Mouse (Mus musculus) testis, adult 2 months (tissue): ENCODE measurements around the gene Tmem202. TPM values are rescaled to one million over a fixed set of nuclear protein-coding genes. Genes with fewer than 3 reads are reported as not detected.

ENCODE experiments used
- H3K27ac ChIP-seq: fragments of 200-500 bp; 2 replicates; pipeline ENCODE4 v1.5.1; 2012; ENCODE audit warnings: low read depth, low read length; ENCODE audit not compliant: control insufficient read depth, insufficient read depth
- H3K27me3 ChIP-seq: fragments of 200-500 bp; 2 replicates; pipeline ENCODE4 v1.6.1; 2012; ENCODE audit warnings: mild to moderate bottlenecking, low read length, moderate library complexity; ENCODE audit not compliant: control insufficient read depth, insufficient read depth
- H3K36me3 ChIP-seq: fragments of 200-500 bp; 2 replicates; pipeline ENCODE4 v1.6.1; 2012; ENCODE audit warnings: mild to moderate bottlenecking, low read length; ENCODE audit not compliant: control insufficient read depth, insufficient read depth
- H3K4me1 ChIP-seq: fragments of 200-500 bp; 2 replicates; pipeline ENCODE4 v1.6.1; 2012; ENCODE audit warnings: low read length; ENCODE audit not compliant: control insufficient read depth, insufficient read depth
- H3K4me3 ChIP-seq: fragments of 200-500 bp; 2 replicates; pipeline ENCODE4 v1.5.1; 2012; ENCODE audit warnings: low read depth, mild to moderate bottlenecking, low read length, moderate library complexity, mixed read lengths; ENCODE audit not compliant: control insufficient read depth
- CTCF ChIP-seq: fragments of 200-500 bp; IDR thresholded peaks from 2 replicates; pipeline ENCODE4 v1.5.1; 2012; ENCODE audit warnings: low read depth, mild to moderate bottlenecking, inconsistent platforms, low read length, moderate library complexity; ENCODE audit not compliant: control insufficient read depth, insufficient read depth, insufficient replicate concordance
- POLR2A ChIP-seq: fragments of 200-500 bp; IDR thresholded peaks from 2 replicates; pipeline ENCODE4 v1.6.1; 2012; ENCODE audit warnings: low read depth, mild to moderate bottlenecking, inconsistent platforms, low read length, moderate library complexity; ENCODE audit not compliant: control insufficient read depth
- polyA plus RNA-seq: library from polyadenylated mRNA; depleted of rRNA; stranded (reverse); fragments of >200 nt; gene quantifications from 2 replicates; pipeline ENCODE4 v1.2.3, GENCODE M21; 2012; rRNA removed

Gene Tmem202
- polyA plus RNA-seq, 1 experiment: 71.6 TPM

- Histone ChIP-seq H3K36me3 (0 out of 2 replicates have a peak, but pooled peaks cover 2% of the 10 kb centered on the region), H3K27me3 (no peaks in the 10 kb centered on the region), H3K27ac (no peak overlapping the region), H3K4me1 (peaks cover 3% of the 10 kb centered on the region; the same call in 1 of the 2 replicates), H3K4me3 (peak overlapping the region; percentile 95)
- no peak for TF ChIP-seq CTCF
- no peak for TF ChIP-seq POLR2A
These were observed 54.9 kb downstream of the Tmem202 start for GRCm38 (mm10) chr9:59484760-59485159.

GRCm38 (mm10) chr9:59482419-59482818, 57.2 kb downstream of the Tmem202 start:
- Histone ChIP-seq H3K4me1 (peaks cover 3% of the 10 kb centered on the region; the same call in 1 of the 2 replicates), H3K36me3 (0 out of 2 replicates have a peak, but pooled peaks cover 2% of the 10 kb centered on the region), H3K27me3 (no peaks in the 10 kb centered on the region), H3K4me3 (no peak overlapping the region; the same call in none of the 2 replicates), H3K27ac (no peak overlapping the region)
- TF ChIP-seq POLR2A: no peak
- TF ChIP-seq CTCF: peak; percentile 8; the same call in 1 of the 2 replicates

DNA sequence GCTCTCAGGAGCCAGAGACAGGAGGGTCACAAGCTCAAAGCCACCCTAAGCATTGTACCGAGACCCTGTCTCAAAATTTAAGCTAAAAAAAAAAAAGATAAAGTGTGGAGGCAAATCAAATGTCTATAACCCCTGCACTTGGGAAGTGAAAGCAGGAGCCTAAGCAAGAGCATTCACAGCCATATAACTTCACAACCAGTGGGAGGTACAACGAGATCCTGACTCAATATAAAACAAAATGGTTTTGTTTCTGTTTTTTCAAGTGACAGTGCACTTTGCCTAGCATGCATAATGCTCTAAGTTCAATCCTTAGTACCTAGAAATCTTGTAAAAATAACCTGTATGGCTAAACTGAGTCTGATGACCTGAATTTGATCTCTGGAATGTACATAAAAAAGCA, 63.0 kb downstream of the Tmem202 start:
- Histone ChIP-seq H3K27me3 (no peaks in the 10 kb centered on the region), H3K36me3 (no peaks in the 10 kb centered on the region; the same call in 1 of the 2 replicates), H3K27ac (no peak overlapping the region), H3K4me1 (no peaks in the 10 kb centered on the region), H3K4me3 (no peak overlapping the region)
- no peak for TF ChIP-seq CTCF
- TF ChIP-seq POLR2A: no peak

- Histone ChIP-seq H3K36me3 (no peaks in the 10 kb centered on the region; the same call in 1 of the 2 replicates), H3K27ac (no peak overlapping the region)
These were observed 64.8 kb downstream of the Tmem202 start for GRCm38 (mm10) chr9:59474838-59475237.

GRCm38 (mm10) chr9:59473171-59473570, 66.5 kb downstream of the Tmem202 start:
- H3K27me3 ChIP-seq: no peaks in the 10 kb centered on the region
- no peak for TF ChIP-seq POLR2A
- TF ChIP-seq CTCF: no peak
- H3K4me1 ChIP-seq: no peaks in the 10 kb centered on the region
- H3K4me3 ChIP-seq: no peak overlapping the region
- H3K36me3 ChIP-seq: no peaks in the 10 kb centered on the region; the same call in 1 of the 2 replicates
- H3K27ac ChIP-seq: no peak overlapping the region

More at GRCm38 (mm10) chr9:59474838-59475237, 64.8 kb downstream of the Tmem202 start:
- H3K27me3 ChIP-seq: no peaks in the 10 kb centered on the region
- no peaks in the 10 kb centered on the region for H3K4me1 ChIP-seq
- TF ChIP-seq CTCF (no peak), POLR2A (no peak)
- H3K4me3 ChIP-seq: no peak overlapping the region

DNA sequence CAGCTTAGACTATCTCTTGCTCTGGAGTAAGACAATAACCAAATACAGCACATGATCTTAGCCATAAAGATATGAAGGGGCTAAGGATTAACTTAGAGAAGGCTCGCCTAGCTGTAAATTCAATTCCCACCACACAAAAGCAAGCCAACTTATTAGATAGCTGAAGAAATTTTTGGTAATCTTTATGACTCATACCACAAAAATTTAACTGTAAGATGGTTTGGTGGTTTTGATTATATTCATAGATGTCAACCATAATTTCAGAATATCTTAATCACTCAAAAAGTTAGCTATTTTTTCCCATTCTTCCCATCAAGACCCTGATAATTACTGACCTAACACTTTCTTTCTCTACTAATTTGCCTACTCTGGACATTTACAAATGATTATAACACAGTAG, 70.2 kb downstream of the Tmem202 start:
- Histone ChIP-seq H3K27me3 (no peaks in the 10 kb centered on the region), H3K4me1 (no peaks in the 10 kb centered on the region), H3K4me3 (no peak overlapping the region), H3K27ac (no peak overlapping the region), H3K36me3 (no peaks in the 10 kb centered on the region)
- no peak for TF ChIP-seq POLR2A
- TF ChIP-seq CTCF: no peak

Other genes starting within 250 kb of the Tmem202 start
- gene Adpgk, start 248.3 kb downstream of the Tmem202 start, polyA plus RNA-seq: 7.0 and 7.7 TPM in 2 replicates
- gene Bbs4, start 186.3 kb downstream of the Tmem202 start, polyA plus RNA-seq: 6.5 and 6.8 TPM in 2 replicates
- 150 and 160 TPM in 2 replicates for gene Arih1, start 53.2 kb downstream of the Tmem202 start, polyA plus RNA-seq
- 100 and 116 TPM in 2 replicates for gene Hexa, start 307 bp downstream of the Tmem202 start, polyA plus RNA-seq
- 13.2 and 17.5 TPM in 2 replicates for gene Celf6, start 38.1 kb upstream of the Tmem202 start, polyA plus RNA-seq
- gene Parp6, start 77.4 kb upstream of the Tmem202 start, polyA plus RNA-seq: 34.5 and 35.6 TPM in 2 replicates
- 491 and 510 TPM in 2 replicates for gene Pkm, start 116.5 kb upstream of the Tmem202 start, polyA plus RNA-seq
- gene Gramd2, start 140.3 kb upstream of the Tmem202 start, polyA plus RNA-seq: 14.5 and 17.9 TPM in 2 replicates
- gene Senp8, start 210.9 kb upstream of the Tmem202 start, polyA plus RNA-seq: 3.3 TPM in 2 replicates
- gene Myo9a, start 211.0 kb upstream of the Tmem202 start, polyA plus RNA-seq: 13.3 and 18.5 TPM in 2 replicates